Mouse (Mus musculus): ENCODE measurements at regions not wholly inside any gene's neighbourhood (a gene's known extent, or its start where the extent isn't known, plus 50 kb on each side); places are given as distances from the start of the nearest gene placed in this dataset.

- no peak overlapping the region for H3K4me3 ChIP-seq (ENCODE audit: low read depth, low read length)
- H3K9me3 ChIP-seq (replicated peaks) = no peaks in the 10 kb centered on the region
- ATAC-seq (ENCODE audit: extremely low read depth, insufficient number of reproducible peaks, low FRiP score, poor library complexity, severe bottlenecking) = no peak
- peak; percentile 21 for DNase-seq (ENCODE audit: low spot score)
- H3K4me1 ChIP-seq (ENCODE audit: insufficient read depth, low read depth, low read length) = peaks cover 12% of the 10 kb centered on the region
- H3K27me3 ChIP-seq (ENCODE audit: insufficient read depth, low read length) = no peaks in the 10 kb centered on the region
- TF ChIP-seq GATA1 (IDR thresholded peaks at IDR 0.05; ENCODE audit: borderline replicate concordance, low read length) = no peak
- TF ChIP-seq CTCF (IDR thresholded peaks at IDR 0.05; ENCODE audit: low read depth, low read length) = peak; percentile 76
- no peaks in the 10 kb centered on the region for H3K36me3 ChIP-seq (replicated peaks)
Observed at GRCm38 (mm10) chr6:7120136-7120535, 164.3 kb downstream of the Sdhaf3 start.

DNA sequence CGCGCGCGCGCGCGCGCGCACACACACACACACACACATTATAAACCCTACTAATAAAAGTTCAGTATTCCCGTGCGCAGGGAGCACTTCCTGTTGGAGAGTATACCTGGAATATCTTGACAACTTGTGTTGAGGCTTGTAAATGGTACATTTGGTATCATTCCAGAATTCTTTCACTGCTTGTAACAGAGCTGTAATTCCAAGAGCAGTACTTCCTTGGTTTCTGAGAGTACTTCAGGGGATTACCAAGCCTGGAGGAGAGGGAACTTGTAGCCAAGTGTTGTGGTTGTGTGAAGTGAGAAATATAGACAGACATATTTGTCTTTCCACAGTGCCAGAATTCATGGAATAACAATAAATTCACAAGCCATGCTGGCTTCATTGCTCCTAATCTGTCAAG lies 177.2 kb downstream of the Sdhaf3 start:
- Histone ChIP-seq H3K4me3 (ENCODE audit: low read depth, low read length) (no peak overlapping the region), H3K27me3 (ENCODE audit: insufficient read depth, low read length) (peaks cover 5% of the 10 kb centered on the region; the same call in 1 of the 2 replicates), H3K9me3 (replicated peaks) (no peaks in the 10 kb centered on the region), H3K36me3 (replicated peaks) (no peaks in the 10 kb centered on the region), H3K4me1 (ENCODE audit: insufficient read depth, low read depth, low read length) (no peaks in the 10 kb centered on the region)
- TF ChIP-seq GATA1 (IDR thresholded peaks at IDR 0.05; ENCODE audit: borderline replicate concordance, low read length) (no peak), GATA2 (IDR thresholded peaks at IDR 0.05; ENCODE audit: borderline replicate concordance, low read depth, low read length) (no peak), TAL1 (conservative IDR thresholded peaks at IDR 0.05; ENCODE audit: low read depth, low read length) (no peak), CTCF (IDR thresholded peaks at IDR 0.05; ENCODE audit: low read depth, low read length) (no peak), POLR2AphosphoS5 (IDR thresholded peaks at IDR 0.05; ENCODE audit: insufficient replicate concordance, low read depth, low read length) (no peak)
- ATAC-seq (ENCODE audit: extremely low read depth, insufficient number of reproducible peaks, low FRiP score, poor library complexity, severe bottlenecking) = no peak
- no peak for DNase-seq (ENCODE audit: low spot score)

- no peak for TF ChIP-seq POLR2AphosphoS5 (IDR thresholded peaks at IDR 0.05; ENCODE audit: insufficient replicate concordance, low read depth, low read length)
- TF ChIP-seq TAL1 (conservative IDR thresholded peaks at IDR 0.05; ENCODE audit: low read depth, low read length) = no peak
- TF ChIP-seq GATA2 (IDR thresholded peaks at IDR 0.05; ENCODE audit: borderline replicate concordance, low read depth, low read length) = no peak
- no peak for TF ChIP-seq CTCF (IDR thresholded peaks at IDR 0.05; ENCODE audit: low read depth, low read length)
- no peak for TF ChIP-seq GATA1 (IDR thresholded peaks at IDR 0.05; ENCODE audit: borderline replicate concordance, low read length)
- DNase-seq (ENCODE audit: low spot score) (no peak), ATAC-seq (ENCODE audit: extremely low read depth, insufficient number of reproducible peaks, low FRiP score, poor library complexity, severe bottlenecking) (no peak)
- Histone ChIP-seq H3K9me3 (replicated peaks) (no peaks in the 10 kb centered on the region), H3K4me1 (ENCODE audit: insufficient read depth, low read depth, low read length) (no peaks in the 10 kb centered on the region), H3K27me3 (ENCODE audit: insufficient read depth, low read length) (peaks cover 5% of the 10 kb centered on the region; the same call in 1 of the 2 replicates), H3K4me3 (ENCODE audit: low read depth, low read length) (no peak overlapping the region), H3K36me3 (replicated peaks) (no peaks in the 10 kb centered on the region)
Observed at GRCm38 (mm10) chr6:7134062-7134461, 178.3 kb downstream of the Sdhaf3 start.

- TF ChIP-seq GATA2 (IDR thresholded peaks at IDR 0.05; ENCODE audit: borderline replicate concordance, low read depth, low read length) (no peak), CTCF (IDR thresholded peaks at IDR 0.05; ENCODE audit: low read depth, low read length) (no peak), POLR2AphosphoS5 (IDR thresholded peaks at IDR 0.05; ENCODE audit: insufficient replicate concordance, low read depth, low read length) (no peak), GATA1 (IDR thresholded peaks at IDR 0.05; ENCODE audit: borderline replicate concordance, low read length) (no peak), TAL1 (conservative IDR thresholded peaks at IDR 0.05; ENCODE audit: low read depth, low read length) (no peak)
- Histone ChIP-seq H3K27me3 (ENCODE audit: insufficient read depth, low read length) (peaks cover 5% of the 10 kb centered on the region; the same call in 1 of the 2 replicates), H3K36me3 (replicated peaks) (no peaks in the 10 kb centered on the region), H3K4me1 (ENCODE audit: insufficient read depth, low read depth, low read length) (no peaks in the 10 kb centered on the region), H3K4me3 (ENCODE audit: low read depth, low read length) (no peak overlapping the region), H3K9me3 (replicated peaks) (no peaks in the 10 kb centered on the region)
- no peak for DNase-seq (ENCODE audit: low spot score)
- no peak for ATAC-seq (ENCODE audit: extremely low read depth, insufficient number of reproducible peaks, low FRiP score, poor library complexity, severe bottlenecking)
Observed at GRCm38 (mm10) chr6:7134888-7135287, 179.1 kb downstream of the Sdhaf3 start.

- no peak overlapping the region for H3K4me3 ChIP-seq (ENCODE audit: low read depth, low read length)
- no peaks in the 10 kb centered on the region for H3K27me3 ChIP-seq (ENCODE audit: insufficient read depth, low read length)
- H3K36me3 ChIP-seq (replicated peaks) = no peaks in the 10 kb centered on the region
- DNase-seq (ENCODE audit: low spot score) (no peak), ATAC-seq (ENCODE audit: extremely low read depth, insufficient number of reproducible peaks, low FRiP score, poor library complexity, severe bottlenecking) (no peak)
- H3K9me3 ChIP-seq (replicated peaks) = no peaks in the 10 kb centered on the region
- TF ChIP-seq GATA1 (IDR thresholded peaks at IDR 0.05; ENCODE audit: borderline replicate concordance, low read length) (no peak), CTCF (IDR thresholded peaks at IDR 0.05; ENCODE audit: low read depth, low read length) (no peak), TAL1 (conservative IDR thresholded peaks at IDR 0.05; ENCODE audit: low read depth, low read length) (no peak), GATA2 (IDR thresholded peaks at IDR 0.05; ENCODE audit: borderline replicate concordance, low read depth, low read length) (no peak), POLR2AphosphoS5 (IDR thresholded peaks at IDR 0.05; ENCODE audit: insufficient replicate concordance, low read depth, low read length) (no peak)
- H3K4me1 ChIP-seq (ENCODE audit: insufficient read depth, low read depth, low read length) = no peaks in the 10 kb centered on the region
Observed at GRCm38 (mm10) chr6:7181711-7182110, 225.9 kb downstream of the Sdhaf3 start.

- Histone ChIP-seq H3K36me3 (replicated peaks) (no peaks in the 10 kb centered on the region), H3K4me3 (ENCODE audit: low read depth, low read length) (no peak overlapping the region), H3K4me1 (ENCODE audit: insufficient read depth, low read depth, low read length) (no peaks in the 10 kb centered on the region), H3K27me3 (ENCODE audit: insufficient read depth, low read length) (peaks cover 2% of the 10 kb centered on the region; the same call in 1 of the 2 replicates), H3K9me3 (replicated peaks) (no peaks in the 10 kb centered on the region)
- ATAC-seq (ENCODE audit: extremely low read depth, insufficient number of reproducible peaks, low FRiP score, poor library complexity, severe bottlenecking) (no peak), DNase-seq (ENCODE audit: low spot score) (no peak)
- TF ChIP-seq TAL1 (conservative IDR thresholded peaks at IDR 0.05; ENCODE audit: low read depth, low read length) (no peak), GATA2 (IDR thresholded peaks at IDR 0.05; ENCODE audit: borderline replicate concordance, low read depth, low read length) (no peak), CTCF (IDR thresholded peaks at IDR 0.05; ENCODE audit: low read depth, low read length) (no peak), POLR2AphosphoS5 (IDR thresholded peaks at IDR 0.05; ENCODE audit: insufficient replicate concordance, low read depth, low read length) (no peak), GATA1 (IDR thresholded peaks at IDR 0.05; ENCODE audit: borderline replicate concordance, low read length) (no peak)
Observed at GRCm38 (mm10) chr6:7199046-7199599, 243.3 kb downstream of the Sdhaf3 start.
